Mouse (Mus musculus): Measurements from ENCODE around the gene Ank.

DNA sequence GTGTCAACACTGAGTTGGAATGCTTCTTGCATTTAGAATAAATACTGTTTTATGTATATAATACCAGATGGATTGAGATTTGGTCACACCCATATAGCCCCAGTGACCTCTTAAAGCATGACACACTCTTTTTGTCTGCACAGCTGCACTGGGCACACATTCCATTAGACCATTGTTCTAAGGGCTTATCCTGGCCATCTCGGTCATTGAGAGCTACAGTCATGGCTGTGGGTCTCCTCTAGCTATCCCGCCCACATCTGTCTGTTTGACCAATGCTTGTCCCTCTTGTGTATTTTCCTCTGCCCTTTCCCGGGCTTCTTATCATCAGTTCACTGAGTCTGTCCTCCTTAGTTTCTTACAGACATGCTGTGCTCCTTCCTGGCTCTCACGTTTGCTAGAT lies 63.5 kb downstream of the Ank start:
- TF ChIP-seq POLR2A (IDR thresholded peaks at IDR 0.05; ENCODE audit: borderline replicate concordance, insufficient read depth, low read length) (no peak), CTCF (IDR thresholded peaks at IDR 0.05; ENCODE audit: borderline replicate concordance, insufficient read depth, low read depth, low read length) (no peak)
